In the genomic region with DNA sequence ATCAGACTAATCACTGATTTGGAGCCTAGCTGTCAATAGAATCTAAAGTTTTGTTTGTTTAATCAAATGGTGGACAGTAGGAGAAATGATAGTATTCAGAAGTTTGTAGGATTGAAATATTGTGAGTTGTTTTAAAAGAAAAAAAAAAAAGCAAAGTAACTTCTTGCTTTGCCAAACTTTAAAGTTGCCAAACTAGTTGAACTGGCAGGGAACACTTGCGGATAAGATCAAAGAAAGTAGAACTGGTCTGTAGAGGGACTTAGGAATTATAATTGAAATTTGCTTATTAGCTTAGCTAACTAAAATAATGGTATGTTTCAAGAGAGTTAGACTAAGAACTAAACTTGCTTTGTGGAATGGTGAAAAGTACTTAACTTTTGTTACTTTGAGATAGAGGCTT, we compare ENCODE assay signal across 27 mouse cellular contexts. TPM values are rescaled to one million over a fixed set of nuclear protein-coding genes. Genes with fewer than 3 reads are reported as not detected.
"Had no signal": no experiment of that assay in that cellular context is flagged by ENCODE, and none has a peak within 500 bp of the region (broad histone marks: within the 10 kb centered on the region; RNA-seq: fewer than 3 reads in every experiment).

No protein-coding gene starts in this region.

- DNase-seq: gastrocnemius, adult 2 months; gastrocnemius, postnatal 10 days; gastrocnemius, postnatal 25 days; heart, adult 2 months; heart, postnatal 14 days; heart, postnatal 36 days; kidney, adult 11 months; kidney, adult 2 months; kidney, adult 9 months; kidney, postnatal 14 days; kidney, postnatal 36 days; layer of hippocampus, adult 9-11 months; layer of hippocampus, postnatal 36 days; left cerebral cortex, postnatal 4 days had no signal

- H3K4me3 ChIP-seq: gastrocnemius, adult 2 months; heart, adult 2 months; heart, embryonic 13.5 days; heart, embryonic 15.5 days; hindbrain, embryonic 13.5 days; hindbrain, embryonic 15.5 days; kidney, embryonic 15.5 days; limb, embryonic 13.5 days; limb, embryonic 15.5 days had no signal

- H3K27ac ChIP-seq: gastrocnemius, adult 2 months; heart, adult 2 months; heart, embryonic 13.5 days; heart, embryonic 15.5 days; hindbrain, embryonic 13.5 days; hindbrain, embryonic 15.5 days; hindbrain, postnatal 0 days; kidney, embryonic 15.5 days; kidney, postnatal 0 days; limb, embryonic 13.5 days; limb, embryonic 15.5 days had no signal

- H3K4me2 ChIP-seq: heart, embryonic 11.5 days; heart, embryonic 13.5 days; heart, embryonic 15.5 days; hindbrain, embryonic 13.5 days; hindbrain, embryonic 15.5 days; kidney, embryonic 15.5 days; limb, embryonic 13.5 days; limb, embryonic 15.5 days; liver, embryonic 11.5 days had no signal

- H3K36me3 ChIP-seq: heart, embryonic 15.5 days; hindbrain, embryonic 13.5 days; hindbrain, embryonic 15.5 days had no signal

- ATAC-seq: hindbrain, postnatal 0 days; intestine, embryonic 16.5 days had no signal

- H3K27me3 ChIP-seq: heart, embryonic 13.5 days; heart, embryonic 15.5 days; hindbrain, embryonic 13.5 days; hindbrain, embryonic 15.5 days; kidney, embryonic 15.5 days; limb, embryonic 13.5 days; limb, embryonic 15.5 days had no signal

- H3K9ac ChIP-seq: heart, embryonic 13.5 days; heart, embryonic 15.5 days; hindbrain, embryonic 13.5 days; hindbrain, embryonic 15.5 days; kidney, embryonic 15.5 days; limb, embryonic 13.5 days; limb, embryonic 15.5 days had no signal

- H3K9me3 ChIP-seq: heart, embryonic 13.5 days; heart, embryonic 15.5 days; hindbrain, embryonic 13.5 days; hindbrain, embryonic 15.5 days; kidney, embryonic 15.5 days; limb, embryonic 13.5 days; limb, embryonic 15.5 days had no signal

RNA-seq across cellular contexts. Expression of a gene that starts 4.9 kb away (rescaled TPM):
- total RNA-seq: gastrocnemius, adult 2 months; gastrocnemius, postnatal 25 days; heart, postnatal 36 days; hindbrain, postnatal 0 days; layer of hippocampus, adult 18-20 months had no signal
